Mouse (Mus musculus): ENCODE data around the gene Rrn3. TPM values are rescaled to one million over a fixed set of nuclear protein-coding genes. Genes with fewer than 3 reads are reported as not detected.
"Not testable (repeated sequence)": the region's sequence is repeated elsewhere in the genome, so short reads cannot be mapped to it uniquely, and the experiment has no call there.

The Rrn3 gene
- polyA plus RNA-seq, 1 experiment from 2014 or later: 123 TPM

DNA sequence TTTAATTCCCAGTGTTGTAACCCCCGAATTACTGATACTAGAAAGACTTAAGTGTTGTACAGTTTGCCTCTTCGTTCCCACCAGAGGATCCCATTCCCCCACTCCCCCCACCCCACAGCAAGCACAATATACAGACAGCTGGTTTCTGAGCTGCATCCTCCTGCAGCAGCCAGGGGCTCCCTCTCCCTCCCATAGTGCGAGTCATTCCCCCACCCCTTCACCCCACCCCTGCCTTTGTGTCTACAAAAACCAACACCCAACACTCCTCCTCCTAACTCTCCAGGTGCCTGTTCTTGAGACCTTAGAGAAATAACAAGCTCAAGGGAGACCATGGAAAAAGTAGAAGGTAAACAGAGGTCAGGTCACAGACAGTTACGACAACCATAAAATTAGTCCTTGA, 8.9 kb upstream of the Rrn3 start:
- not testable (repeated sequence) for ATAC-seq (ENCODE audit: low FRiP score)

DNA sequence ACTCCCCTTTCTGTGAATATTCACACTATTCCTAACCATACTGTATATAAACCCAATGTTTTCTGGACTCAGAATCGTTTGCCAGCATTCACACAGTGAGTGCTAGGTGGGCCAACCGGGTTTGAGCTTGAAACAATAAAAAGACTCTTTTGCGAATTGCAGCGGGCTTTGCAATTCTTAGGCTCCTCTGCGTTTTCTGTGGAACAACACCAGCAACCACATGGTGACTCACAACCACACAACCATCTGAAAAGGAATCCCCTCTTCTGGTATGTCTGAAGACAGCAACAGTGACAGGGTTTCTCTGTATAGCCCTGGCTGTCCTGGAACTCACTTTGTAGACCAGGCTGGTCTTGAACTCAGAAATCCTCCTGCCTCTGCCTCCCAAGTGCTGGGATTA, 8.5 kb upstream of the Rrn3 start:
- not testable (repeated sequence) for H3K4me1 ChIP-seq (replicated peaks; ENCODE audit: control insufficient read depth, insufficient read depth, low read length); H3K4me2 ChIP-seq (replicated peaks; ENCODE audit: low read depth, low read length); DNase-seq (ENCODE audit: low spot score); H3K27ac ChIP-seq (ENCODE audit: low read depth, low read length); H3K9me3 ChIP-seq (ENCODE audit: control insufficient read depth, low read length); H3K4me3 ChIP-seq (ENCODE audit: low read depth, low read length); H3K27me3 ChIP-seq (ENCODE audit: control insufficient read depth, insufficient read depth, low read length); H3K9ac ChIP-seq (ENCODE audit: low read depth, low read length); ATAC-seq (ENCODE audit: low FRiP score); H3K36me3 ChIP-seq (ENCODE audit: control insufficient read depth, insufficient read depth, low read length)
- WGBS: 91% methylated on average over 5 of the region's 5 CpGs

More for the DNA sequence above, 8.9 kb upstream of the Rrn3 start:
- not testable (repeated sequence) for H3K4me1 ChIP-seq (replicated peaks; ENCODE audit: control insufficient read depth, insufficient read depth, low read length); H3K36me3 ChIP-seq (ENCODE audit: control insufficient read depth, insufficient read depth, low read length); H3K4me2 ChIP-seq (replicated peaks; ENCODE audit: low read depth, low read length); H3K9me3 ChIP-seq (ENCODE audit: control insufficient read depth, low read length); DNase-seq (ENCODE audit: low spot score); H3K9ac ChIP-seq (ENCODE audit: low read depth, low read length); H3K27ac ChIP-seq (ENCODE audit: low read depth, low read length); H3K4me3 ChIP-seq (ENCODE audit: low read depth, low read length); H3K27me3 ChIP-seq (ENCODE audit: control insufficient read depth, insufficient read depth, low read length)
- 73% methylated on average over 4 of the region's 4 CpGs for WGBS

DNA sequence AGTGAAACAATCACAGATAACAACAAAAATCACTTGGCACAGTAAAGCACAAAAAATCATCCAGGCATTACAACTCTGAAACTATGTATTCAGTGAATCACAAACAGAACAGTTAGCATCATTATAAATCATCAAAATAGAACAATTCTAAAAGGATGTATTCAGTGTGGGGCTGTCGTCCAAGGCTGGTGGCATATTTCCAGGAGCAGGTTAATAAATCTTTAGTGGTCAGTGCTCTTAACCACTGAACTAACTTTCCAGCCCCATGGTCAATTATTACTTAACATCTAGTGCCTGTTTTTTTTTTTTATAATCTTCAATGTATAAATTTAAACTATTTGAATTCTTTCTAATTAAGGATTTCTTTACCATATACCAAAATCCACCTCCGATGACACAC, 6.5 kb upstream of the Rrn3 start:
- WGBS: 89% methylated on average over 2 of the region's 2 CpGs

DNA sequence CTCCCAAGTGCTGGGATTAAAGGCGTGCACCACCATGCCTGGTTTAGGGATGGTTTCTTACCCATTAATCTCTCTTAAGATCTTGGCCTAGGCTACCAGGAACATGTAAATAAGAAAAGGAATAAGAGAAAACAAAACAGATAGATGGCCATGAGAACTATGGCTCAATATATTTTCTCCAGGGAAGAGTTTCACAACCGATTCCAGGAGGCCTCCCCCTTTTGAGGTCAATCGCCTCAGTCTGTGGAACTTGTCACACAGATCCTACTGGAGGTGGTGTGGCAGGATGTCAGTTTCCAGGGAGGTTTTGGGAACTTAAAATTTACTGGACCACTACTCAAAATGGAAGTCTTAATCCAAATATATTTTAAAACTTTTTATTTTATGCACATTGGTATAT, 5.9 kb upstream of the Rrn3 start:
- H3K4me2 ChIP-seq (replicated peaks; ENCODE audit: low read depth, low read length); H3K9me3 ChIP-seq (ENCODE audit: control insufficient read depth, low read length); H3K4me1 ChIP-seq (replicated peaks; ENCODE audit: control insufficient read depth, insufficient read depth, low read length); H3K36me3 ChIP-seq (ENCODE audit: control insufficient read depth, insufficient read depth, low read length); H3K27ac ChIP-seq (ENCODE audit: low read depth, low read length); H3K4me3 ChIP-seq (ENCODE audit: low read depth, low read length); DNase-seq (ENCODE audit: low spot score); ATAC-seq (ENCODE audit: low FRiP score); H3K9ac ChIP-seq (ENCODE audit: low read depth, low read length); H3K27me3 ChIP-seq (ENCODE audit: control insufficient read depth, insufficient read depth, low read length): not testable (repeated sequence)
- WGBS: 90% methylated on average over 3 of the region's 3 CpGs

More for the DNA sequence above, 6.5 kb upstream of the Rrn3 start:
- H3K9ac ChIP-seq (ENCODE audit: low read depth, low read length); H3K4me3 ChIP-seq (ENCODE audit: low read depth, low read length); H3K4me2 ChIP-seq (replicated peaks; ENCODE audit: low read depth, low read length); H3K36me3 ChIP-seq (ENCODE audit: control insufficient read depth, insufficient read depth, low read length); DNase-seq (ENCODE audit: low spot score); H3K27me3 ChIP-seq (ENCODE audit: control insufficient read depth, insufficient read depth, low read length); ATAC-seq (ENCODE audit: low FRiP score); H3K27ac ChIP-seq (ENCODE audit: low read depth, low read length); H3K9me3 ChIP-seq (ENCODE audit: control insufficient read depth, low read length); H3K4me1 ChIP-seq (replicated peaks; ENCODE audit: control insufficient read depth, insufficient read depth, low read length): not testable (repeated sequence)

DNA sequence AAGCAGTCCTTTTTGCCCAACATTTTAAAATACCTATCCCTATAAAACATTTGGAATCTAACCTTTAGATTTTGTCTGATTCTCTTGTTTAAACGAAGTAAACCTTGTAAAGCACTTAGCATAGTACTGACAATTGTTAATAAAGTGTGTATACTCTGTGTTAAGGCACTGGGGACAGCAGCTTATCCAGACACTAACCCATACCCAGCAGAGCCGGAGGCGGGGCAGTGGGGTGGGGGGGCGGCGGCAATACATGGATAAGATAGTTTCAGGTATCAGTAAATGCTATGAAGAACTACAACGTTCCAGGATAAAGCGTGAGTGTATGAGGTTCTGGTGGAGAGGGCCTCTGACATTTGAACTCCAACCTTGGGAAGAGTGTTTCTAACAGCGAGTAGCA, 708 bp downstream of the Rrn3 start:
- no peak overlapping the region for H3K27ac ChIP-seq (ENCODE audit: low read depth, low read length)
- no peak for ATAC-seq (ENCODE audit: low FRiP score)
- WGBS: 44% methylated on average over 8 of the region's 8 CpGs
- no peaks in the 10 kb centered on the region; the same call in 1 of the 2 replicates for H3K4me1 ChIP-seq (replicated peaks; ENCODE audit: control insufficient read depth, insufficient read depth, low read length)
- peak overlapping the region; percentile 91 for H3K9ac ChIP-seq (ENCODE audit: low read depth, low read length)
- H3K9me3 ChIP-seq (ENCODE audit: control insufficient read depth, low read length): no peaks in the 10 kb centered on the region
- peak overlapping the region; percentile 63 for H3K4me2 ChIP-seq (replicated peaks; ENCODE audit: low read depth, low read length)
- peak overlapping the region; percentile 62 for H3K4me3 ChIP-seq (ENCODE audit: low read depth, low read length)
- peaks cover 10% of the 10 kb centered on the region; the same call in 1 of the 2 replicates for H3K36me3 ChIP-seq (ENCODE audit: control insufficient read depth, insufficient read depth, low read length)
- DNase-seq (ENCODE audit: low spot score): no peak
- no peaks in the 10 kb centered on the region for H3K27me3 ChIP-seq (ENCODE audit: control insufficient read depth, insufficient read depth, low read length)

GRCm38 (mm10) chr16:13785932-13786331, 5.4 kb downstream of the Rrn3 start:
- 93% methylated on average over 3 of the region's 3 CpGs for WGBS
- H3K9me3 ChIP-seq (ENCODE audit: control insufficient read depth, low read length): no peaks in the 10 kb centered on the region
- no peak overlapping the region for H3K27ac ChIP-seq (ENCODE audit: low read depth, low read length)
- H3K4me1 ChIP-seq (replicated peaks; ENCODE audit: control insufficient read depth, insufficient read depth, low read length): no peaks in the 10 kb centered on the region
- H3K27me3 ChIP-seq (ENCODE audit: control insufficient read depth, insufficient read depth, low read length): no peaks in the 10 kb centered on the region
- ATAC-seq (ENCODE audit: low FRiP score) (no peak), DNase-seq (ENCODE audit: low spot score) (no peak)
- H3K36me3 ChIP-seq (ENCODE audit: control insufficient read depth, insufficient read depth, low read length): peaks cover 21% of the 10 kb centered on the region; the same call in 1 of the 2 replicates
- H3K4me2 ChIP-seq (replicated peaks; ENCODE audit: low read depth, low read length): no peak overlapping the region
- no peak overlapping the region for H3K9ac ChIP-seq (ENCODE audit: low read depth, low read length)
- H3K4me3 ChIP-seq (ENCODE audit: low read depth, low read length): no peak overlapping the region

GRCm38 (mm10) chr16:13793441-13793840, 12.9 kb downstream of the Rrn3 start:
- H3K9ac ChIP-seq (ENCODE audit: low read depth, low read length); H3K9me3 ChIP-seq (ENCODE audit: control insufficient read depth, low read length); H3K27me3 ChIP-seq (ENCODE audit: control insufficient read depth, insufficient read depth, low read length); H3K4me1 ChIP-seq (replicated peaks; ENCODE audit: control insufficient read depth, insufficient read depth, low read length); H3K4me3 ChIP-seq (ENCODE audit: low read depth, low read length); DNase-seq (ENCODE audit: low spot score); H3K27ac ChIP-seq (ENCODE audit: low read depth, low read length); H3K4me2 ChIP-seq (replicated peaks; ENCODE audit: low read depth, low read length); ATAC-seq (ENCODE audit: low FRiP score): not testable (repeated sequence)
- 86% methylated on average over 2 of the region's 2 CpGs for WGBS
- peaks cover 26% of the 10 kb centered on the region; the same call in 1 of the 2 replicates for H3K36me3 ChIP-seq (ENCODE audit: control insufficient read depth, insufficient read depth, low read length)

GRCm38 (mm10) chr16:13796746-13797175, 16.3 kb downstream of the Rrn3 start:
- no peak overlapping the region for H3K9ac ChIP-seq (ENCODE audit: low read depth, low read length)
- no peak overlapping the region for H3K27ac ChIP-seq (ENCODE audit: low read depth, low read length)
- ATAC-seq (ENCODE audit: low FRiP score): no peak
- no peaks in the 10 kb centered on the region for H3K4me1 ChIP-seq (replicated peaks; ENCODE audit: control insufficient read depth, insufficient read depth, low read length)
- H3K36me3 ChIP-seq (ENCODE audit: control insufficient read depth, insufficient read depth, low read length): peaks cover 21% of the 10 kb centered on the region
- H3K9me3 ChIP-seq (ENCODE audit: control insufficient read depth, low read length): no peaks in the 10 kb centered on the region
- DNase-seq (ENCODE audit: low spot score): no peak
- no peaks in the 10 kb centered on the region for H3K27me3 ChIP-seq (ENCODE audit: control insufficient read depth, insufficient read depth, low read length)
- WGBS: 93% methylated on average over 5 of the region's 5 CpGs
- H3K4me2 ChIP-seq (replicated peaks; ENCODE audit: low read depth, low read length): no peak overlapping the region
- no peak overlapping the region for H3K4me3 ChIP-seq (ENCODE audit: low read depth, low read length)

GRCm38 (mm10) chr16:13801231-13801630, 20.7 kb downstream of the Rrn3 start:
- Histone ChIP-seq H3K36me3 (ENCODE audit: control insufficient read depth, insufficient read depth, low read length) (peaks cover 12% of the 10 kb centered on the region), H3K9me3 (ENCODE audit: control insufficient read depth, low read length) (no peaks in the 10 kb centered on the region), H3K4me2 (replicated peaks; ENCODE audit: low read depth, low read length) (no peak overlapping the region), H3K27ac (ENCODE audit: low read depth, low read length) (no peak overlapping the region), H3K9ac (ENCODE audit: low read depth, low read length) (no peak overlapping the region), H3K4me3 (ENCODE audit: low read depth, low read length) (no peak overlapping the region), H3K27me3 (ENCODE audit: control insufficient read depth, insufficient read depth, low read length) (no peaks in the 10 kb centered on the region), H3K4me1 (replicated peaks; ENCODE audit: control insufficient read depth, insufficient read depth, low read length) (no peaks in the 10 kb centered on the region)
- whole genome bisulfite sequencing: 97% methylated on average over 4 of the region's 4 CpGs
- ATAC-seq (ENCODE audit: low FRiP score) (no peak), DNase-seq (ENCODE audit: low spot score) (no peak)
